Mouse (Mus musculus): ENCODE results near the gene Ercc2. TPM values are rescaled to one million over a fixed set of nuclear protein-coding genes. Genes with fewer than 3 reads are reported as not detected.

Ercc2 gene
- total and polyA plus RNA-seq, 3 experiments, result 34.4 to 44.5 TPM; not detected in 1

DNA sequence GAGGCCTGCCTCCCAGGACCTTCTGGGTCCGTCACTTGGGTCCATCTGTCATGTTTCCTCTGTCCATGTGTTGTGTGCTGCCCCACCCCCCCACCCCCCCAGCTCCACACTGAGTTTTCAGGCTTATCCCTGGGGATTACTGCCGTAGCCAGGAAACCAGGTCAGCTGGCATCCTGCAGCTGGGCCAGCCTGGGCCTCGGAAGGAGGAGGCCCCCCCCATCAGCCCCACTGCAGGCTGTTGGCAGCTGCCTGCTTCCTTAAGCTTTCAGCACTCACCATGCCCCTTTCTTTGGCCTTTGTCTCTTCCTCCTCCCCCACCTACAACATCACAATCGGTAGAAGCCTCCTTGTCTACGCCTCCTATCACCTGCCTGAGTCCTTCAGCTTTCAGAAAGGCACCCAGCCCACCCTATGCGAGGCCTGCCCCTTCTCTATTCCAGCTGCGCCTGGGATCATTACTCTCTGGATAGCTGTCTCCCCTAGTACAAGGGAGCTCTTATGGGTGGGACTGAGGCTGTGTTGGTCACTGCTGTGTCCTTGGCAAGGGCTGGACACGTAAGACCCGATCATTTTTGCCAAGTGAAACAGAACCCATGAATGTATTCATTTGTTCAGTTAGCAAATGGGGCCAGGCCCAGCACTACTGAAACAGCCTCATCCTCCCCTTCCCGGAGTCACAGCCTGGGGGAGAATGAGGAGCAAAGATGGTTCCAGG is 7.0 kb downstream of the Ercc2 start:
- Histone ChIP-seq H3K79me2 (ENCODE audit: control insufficient read depth, insufficient read depth, low read length, poor library complexity) (peaks cover under 1% of the 10 kb centered on the region; the same call in 1 of the 2 replicates), H3K9me3 (replicated peaks; ENCODE audit: insufficient read depth, low read length) (no peaks in the 10 kb centered on the region), H3K9ac (ENCODE audit: control insufficient read depth, low read depth, low read length, poor library complexity, severe bottlenecking) (no peak overlapping the region), H3K27me3 (ENCODE audit: control insufficient read depth in 1 of 2, insufficient read depth in 2 of 2, low read length in 2 of 2) (no peaks in the 10 kb centered on the region), H3K27ac (ENCODE audit: control insufficient read depth, low read depth, low read length) (no peak overlapping the region), H3K36me3 (ENCODE audit: control insufficient read depth in 1 of 2, insufficient read depth in 2 of 2, low read length in 2 of 2) (no peaks in the 10 kb centered on the region; a peak in 1 of 4 replicates), H3K4me1 (ENCODE audit: control insufficient read depth in 1 of 2, insufficient read depth in 2 of 2, low read length in 2 of 2) (no peaks in the 10 kb centered on the region), H3K4me3 (ENCODE audit: control insufficient read depth in 1 of 2, insufficient read depth in 1 of 2, low read depth in 2 of 2, low read length in 2 of 2) (no peak overlapping the region)
- no peak for DNase-seq (ENCODE audit: low read depth, low spot score)
- TF ChIP-seq SMC3 (IDR thresholded peaks at IDR 0.05; ENCODE audit: low read depth, low read length) (no peak), MAZ (IDR thresholded peaks at IDR 0.05; ENCODE audit: low read depth, low read length) (no peak), MYB (IDR thresholded peaks at IDR 0.05; ENCODE audit: low read depth, low read length) (no peak), RAD21 (IDR thresholded peaks at IDR 0.05; ENCODE audit: low read depth, low read length) (no peak), MYC (IDR thresholded peaks at IDR 0.05; ENCODE audit: low read depth, low read length) (no peak), SIN3A (IDR thresholded peaks at IDR 0.05; ENCODE audit: low read length) (no peak), BHLHE40 (IDR thresholded peaks at IDR 0.05; ENCODE audit: borderline replicate concordance, low read depth, low read length) (no peak), TBP (IDR thresholded peaks at IDR 0.05; ENCODE audit: low read depth, low read length) (no peak), RCOR1 (IDR thresholded peaks at IDR 0.05; ENCODE audit: low read depth, low read length) (no peak), USF2 (IDR thresholded peaks at IDR 0.05; ENCODE audit: borderline replicate concordance in 1 of 2, insufficient read depth in 1 of 2, low read depth in 1 of 2, low read length in 2 of 2) (no peak), CHD1 (IDR thresholded peaks at IDR 0.05; ENCODE audit: low read depth, low read length) (no peak)

GRCm38 (mm10) chr7:19394484-19394883 is 12.7 kb downstream of the Ercc2 start:
- H3K27ac ChIP-seq (ENCODE audit: control insufficient read depth, low read depth, low read length), result no peak overlapping the region
- TF ChIP-seq JUND (IDR thresholded peaks at IDR 0.05; ENCODE audit: low read depth, low read length) (no peak), MYC (IDR thresholded peaks at IDR 0.05; ENCODE audit: low read depth, low read length) (no peak), RAD21 (IDR thresholded peaks at IDR 0.05; ENCODE audit: low read depth, low read length) (no peak), CHD1 (IDR thresholded peaks at IDR 0.05; ENCODE audit: low read depth, low read length) (no peak), ZMIZ1 (IDR thresholded peaks at IDR 0.05; ENCODE audit: low read depth, low read length) (no peak)
- no peak overlapping the region for H3K4me3 ChIP-seq (ENCODE audit: control insufficient read depth in 1 of 2, insufficient read depth in 1 of 2, low read depth in 2 of 2, low read length in 2 of 2)
- H3K9ac ChIP-seq (ENCODE audit: control insufficient read depth, low read depth, low read length, poor library complexity, severe bottlenecking), result no peak overlapping the region
- H3K79me2 ChIP-seq (ENCODE audit: control insufficient read depth, insufficient read depth, low read length, poor library complexity), result no peaks in the 10 kb centered on the region
- no peak for DNase-seq (ENCODE audit: low read depth, low spot score)
- no peaks in the 10 kb centered on the region for H3K27me3 ChIP-seq (ENCODE audit: control insufficient read depth in 1 of 2, insufficient read depth in 2 of 2, low read length in 2 of 2)
- no peaks in the 10 kb centered on the region for H3K9me3 ChIP-seq (replicated peaks; ENCODE audit: insufficient read depth, low read length)
- no peaks in the 10 kb centered on the region for H3K4me1 ChIP-seq (ENCODE audit: control insufficient read depth in 1 of 2, insufficient read depth in 2 of 2, low read length in 2 of 2)
- H3K36me3 ChIP-seq (ENCODE audit: control insufficient read depth in 1 of 2, insufficient read depth in 2 of 2, low read length in 2 of 2), result no peaks in the 10 kb centered on the region; a peak in 1 of 4 replicates

All from MEL (cell line).